Comparison of ENCODE assay signal across 9 mouse cellular contexts in genomic region chr9:106123599-106123998, GRCm38 (mm10). TPM values are rescaled to one million over a fixed set of nuclear protein-coding genes. Genes with fewer than 3 reads are reported as not detected.
A peak's percentile ranks its signal among the peaks of the same experiment; 100 is the strongest.
DNase-seq lines count a peak whose midpoint lies in the region; ATAC-seq lines count a peak whose summit lies in the region.
"Had no signal": no experiment of that assay in that cellular context is flagged by ENCODE, and none has a peak within 500 bp of the region (broad histone marks: within the 10 kb centered on the region; RNA-seq: fewer than 3 reads in every experiment).

No protein-coding gene starts in this region.

- H3K36me3 ChIP-seq in heart, embryonic 12.5 days: no peaks in the 10 kb centered on the region
- H3K36me3 ChIP-seq: embryonic facial prominence, embryonic 12.5 days had no signal

- no peaks in the 10 kb centered on the region for H3K27me3 ChIP-seq in heart, embryonic 12.5 days (replicated peaks)
- H3K27me3 ChIP-seq: embryonic facial prominence, embryonic 12.5 days had no signal

- H3K4me3 ChIP-seq in heart, embryonic 12.5 days: no peak overlapping the region
- H3K4me3 ChIP-seq: embryonic facial prominence, embryonic 12.5 days had no signal

- peak; percentile 28 to 33 for DNase-seq in heart, postnatal 10 days
- DNase-seq in 416B (ENCODE audit: low read depth) (peak; percentile 59), MEL-GATA-1-ER (ENCODE audit: extremely low read depth, low read depth) (peak; percentile 17)
- DNase-seq in forelimb bud, embryonic 11.5 days (ENCODE audit: low read depth, low spot score): peak; percentile 56
- peak; percentile 49 for DNase-seq in lung, postnatal 14 days
- DNase-seq in urinary bladder, postnatal 14 days (ENCODE audit: low spot score): no peak
- no peak for DNase-seq in urinary bladder, adult 18-20 months (ENCODE audit: low spot score in 2 of 2)

- no peaks in the 10 kb centered on the region for H3K9me3 ChIP-seq in heart, embryonic 12.5 days (replicated peaks)
- H3K9me3 ChIP-seq: embryonic facial prominence, embryonic 12.5 days had no signal

- intact Hi-C loops in heart, postnatal 10 days (cut with DNase I): no loop called here

- H3K9ac ChIP-seq in heart, embryonic 12.5 days: no peak overlapping the region
- H3K9ac ChIP-seq: embryonic facial prominence, embryonic 12.5 days had no signal

- 42% methylated on average over 4 of the region's 4 CpGs for WGBS in heart, embryonic 12.5 days

- H3K27ac ChIP-seq in heart, embryonic 12.5 days (ENCODE audit: poor library complexity, severe bottlenecking): no peak overlapping the region
- H3K27ac ChIP-seq: embryonic facial prominence, embryonic 12.5 days had no signal

- no peak for ATAC-seq in heart, embryonic 12.5 days (ENCODE audit: insufficient number of reproducible peaks, low FRiP score)

- H3K4me2 ChIP-seq in heart, embryonic 12.5 days: no peak overlapping the region
- H3K4me2 ChIP-seq: embryonic facial prominence, embryonic 12.5 days had no signal

- no peaks in the 10 kb centered on the region for H3K4me1 ChIP-seq in heart, embryonic 12.5 days (replicated peaks)

RNA-seq across cellular contexts. Expression of gene Col6a4, which starts 27.0 kb away (rescaled TPM):
- total RNA-seq in heart, postnatal 10 days (2021): under 1 TPM; 0.02 to 0.05 TPM
- polyA plus RNA-seq in heart, embryonic 12.5 days (2016; fragmentation: Nextera tagmentation; extraction: Ambion mirVana): 0.04 TPM in 1 of 2 replicates, not detected in the other

RNA-seq across cellular contexts. Expression of gene Glyctk, which starts 34.3 kb away (rescaled TPM):
- total RNA-seq in heart, postnatal 10 days (2021): 1 to 10 TPM; 1.7 to 1.8 TPM
- 1.1 TPM in 2 replicates for polyA plus RNA-seq in heart, embryonic 12.5 days (2016; fragmentation: Nextera tagmentation; extraction: Ambion mirVana)

RNA-seq across cellular contexts. Expression of gene Wdr82, which starts 47.1 kb away (rescaled TPM):
- total RNA-seq in heart, postnatal 10 days (2021): 10 to 100 TPM; 72.2 to 81.4 TPM
- polyA plus RNA-seq in heart, embryonic 12.5 days (2016; fragmentation: Nextera tagmentation; extraction: Ambion mirVana): 23.6 and 23.7 TPM in 2 replicates

Comparison
In these comparisons a context has a peak if more than half of its experiments do, and no peak if none do; other contexts are left out.
1. DNase-seq: peak in heart, postnatal 10 days (2 of 2), 416B (single experiment), MEL-GATA-1-ER (single experiment), forelimb bud, embryonic 11.5 days (single experiment) and lung, postnatal 14 days (single experiment); none in urinary bladder, postnatal 14 days (single experiment) and urinary bladder, adult 18-20 months (0 of 2).